Mouse (Mus musculus) MN1 (cell line): ENCODE measurements around the gene Gm11115.

Source experiments
- DNase-seq: peaks from one replicate; pipeline ENCODE4 v3.0.0-alpha.2; 2016; ENCODE audit warnings: low spot score

Gene Gm11115

GRCm38 (mm10) chr5:88153999-88154398, at the start of gene Gm11115:
Gm11115 (minus strand) TSS chr5:88154099.
- no peak for DNase-seq

GRCm38 (mm10) chr5:88111430-88111829, 42.5 kb downstream of the Gm11115 start, which contains the start of gene Gm11116:
Gm11116 (minus strand) TSS chr5:88111530.
- DNase-seq, result no peak
